16 mouse cellular contexts compared by ENCODE assay signal in the genomic region with DNA sequence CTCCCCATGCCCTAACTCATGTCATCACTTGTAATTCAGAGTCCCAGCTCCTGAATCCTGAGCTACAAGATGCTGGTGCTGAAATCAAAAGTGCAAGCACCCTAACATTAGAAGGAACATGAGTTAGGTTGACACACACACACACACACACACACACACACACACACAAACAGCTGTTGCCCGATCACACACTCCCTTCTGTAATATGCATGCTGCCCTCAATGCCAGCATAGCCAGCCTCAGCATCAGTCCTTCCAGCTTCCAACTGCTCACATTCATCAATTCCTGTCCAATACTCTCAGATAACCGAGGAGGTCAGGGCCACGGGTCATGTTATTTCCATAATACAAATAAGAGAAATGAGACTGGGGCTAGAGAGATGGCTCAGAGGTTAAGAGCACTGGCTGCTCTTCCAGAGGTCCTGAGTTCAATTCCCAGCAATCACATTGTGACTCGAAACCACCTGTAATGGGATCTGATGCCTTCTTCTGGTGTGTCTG.
DNase-seq lines count a peak whose midpoint lies in the region; ATAC-seq lines count a peak whose summit lies in the region.
"Had no signal": no experiment of that assay in that cellular context is flagged by ENCODE, and none has a peak within 500 bp of the region (broad histone marks: within the 10 kb centered on the region; RNA-seq: fewer than 3 reads in every experiment).

No protein-coding gene starts in this region.

- H3K9ac ChIP-seq in heart, embryonic 15.5 days, result no peak overlapping the region
- no peak overlapping the region for H3K9ac ChIP-seq in limb, embryonic 15.5 days
- H3K9ac ChIP-seq: hindbrain, embryonic 12.5 days; intestine, embryonic 15.5 days had no signal

- H3K4me2 ChIP-seq in heart, embryonic 15.5 days, result no peak overlapping the region
- H3K4me2 ChIP-seq in limb, embryonic 15.5 days, result no peak overlapping the region
- H3K4me2 ChIP-seq: hindbrain, embryonic 12.5 days; intestine, embryonic 15.5 days; midbrain, embryonic 11.5 days had no signal

- H3K4me3 ChIP-seq in heart, embryonic 15.5 days, result no peak overlapping the region
- H3K4me3 ChIP-seq in limb, embryonic 15.5 days, result no peak overlapping the region
- H3K4me3 ChIP-seq: erythroblast, embryonic 14.5 days; hindbrain, embryonic 12.5 days; intestine, embryonic 15.5 days had no signal

- no peaks in the 10 kb centered on the region for H3K9me3 ChIP-seq in heart, embryonic 15.5 days (replicated peaks)
- no peaks in the 10 kb centered on the region for H3K9me3 ChIP-seq in limb, embryonic 15.5 days
- H3K9me3 ChIP-seq: hindbrain, embryonic 12.5 days; intestine, embryonic 15.5 days had no signal

- H3K27me3 ChIP-seq in heart, embryonic 15.5 days, result no peaks in the 10 kb centered on the region
- H3K27me3 ChIP-seq in limb, embryonic 15.5 days, result no peaks in the 10 kb centered on the region
- H3K27me3 ChIP-seq: hindbrain, embryonic 12.5 days; intestine, embryonic 15.5 days had no signal

- WGBS in heart, embryonic 15.5 days, result 58% methylated on average over 4 of the region's 4 CpGs
- 56% methylated on average over 4 of the region's 4 CpGs for WGBS in limb, embryonic 15.5 days

- no peak for ATAC-seq in heart, embryonic 15.5 days (replicated peaks; ENCODE audit: insufficient number of reproducible peaks, insufficient read depth, low FRiP score, low read depth)
- ATAC-seq in limb, embryonic 15.5 days (ENCODE audit: insufficient number of reproducible peaks, low FRiP score, low TSS enrichment, low read depth), result no peak
- ATAC-seq: intestine, embryonic 15.5 days had no signal

- intact Hi-C loops in heart, postnatal 36 days (cut with DNase I), result no loop called here

- H3K36me3 ChIP-seq in heart, embryonic 15.5 days, result no peaks in the 10 kb centered on the region
- no peaks in the 10 kb centered on the region for H3K36me3 ChIP-seq in limb, embryonic 15.5 days
- H3K36me3 ChIP-seq: hindbrain, embryonic 12.5 days had no signal

- peaks cover 90% of the 10 kb centered on the region for H3K4me1 ChIP-seq in heart, embryonic 15.5 days (replicated peaks)
- peaks cover 31% of the 10 kb centered on the region for H3K4me1 ChIP-seq in limb, embryonic 15.5 days

- peak; percentile 34 to 81 for DNase-seq in adrenal gland, adult (ENCODE audit: inconsistent age in 2 of 2, low spot score in 1 of 2)
- no peak for DNase-seq in adrenal gland, postnatal 4 days (ENCODE audit: low spot score in 2 of 2)
- DNase-seq in heart, postnatal 36 days, result no peak
- peak; percentile 48 to 54 for DNase-seq in adrenal gland, postnatal 36 days
- no peak for DNase-seq in frontal cortex, postnatal 36 days (ENCODE audit: low spot score in 2 of 2)
- DNase-seq in embryo, embryonic 10 days (ENCODE audit: low spot score), result no peak
- DNase-seq: cerebellum, adult 18-20 months; gastrocnemius, postnatal 14 days; layer of hippocampus, adult 9-11 months; thymus, postnatal 36 days had no signal

- H3K27ac ChIP-seq in heart, embryonic 15.5 days, result peak overlapping the region; percentile 86
- H3K27ac ChIP-seq in limb, embryonic 15.5 days, result peak overlapping the region; percentile 76
- H3K27ac ChIP-seq: hindbrain, embryonic 12.5 days; intestine, embryonic 15.5 days had no signal

Comparison
In these comparisons a context has a peak if more than half of its experiments do, and no peak if none do; other contexts are left out.
1. DNase-seq: peak in adrenal gland, adult (2 of 2) and adrenal gland, postnatal 36 days (2 of 2); none in adrenal gland, postnatal 4 days (0 of 2), heart, postnatal 36 days (0 of 2), frontal cortex, postnatal 36 days (0 of 2) and embryo, embryonic 10 days (single experiment).